Mouse (Mus musculus) heart, adult 2 months (tissue): ENCODE data around the gene Prnp. TPM values are rescaled to one million over a fixed set of nuclear protein-coding genes. Genes with fewer than 3 reads are reported as not detected.

Experiments
- DNase-seq, 2 experiments: peaks; one replicate each; pipeline ENCODE4 v3.0.0; 2021
- H3K27ac ChIP-seq: fragments of 200-600 bp; 2 replicates; pipeline ENCODE4 v1.8.1; 2022
- H3K27me3 ChIP-seq: fragments of 200-500 bp; 2 replicates; pipeline ENCODE4 v1.6.1; 2012; ENCODE audit warnings: mild to moderate bottlenecking, low read length, inconsistent platforms, mixed read lengths; ENCODE audit not compliant: control insufficient read depth, insufficient read depth
- H3K36me3 ChIP-seq: fragments of 200-500 bp; 2 replicates; pipeline ENCODE4 v1.6.1; 2012; ENCODE audit warnings: low read length, inconsistent platforms; ENCODE audit not compliant: control insufficient read depth, insufficient read depth
- H3K4me1 ChIP-seq: fragments of 200-500 bp; 2 replicates; pipeline ENCODE4 v1.6.1; 2011; ENCODE audit warnings: low read length; ENCODE audit not compliant: control insufficient read depth, insufficient read depth
- H3K4me3 ChIP-seq: fragments of 200-600 bp; 2 replicates; pipeline ENCODE4 v1.8.1; 2022
- H3K79me2 ChIP-seq: fragments of 200-500 bp; replicated peaks from 2 replicates; pipeline ENCODE4 v1.6.1; 2012; ENCODE audit warnings: mild to moderate bottlenecking, inconsistent platforms, low read length, moderate library complexity, mixed read lengths; ENCODE audit not compliant: control insufficient read depth, insufficient read depth
- H3K9ac ChIP-seq: fragments of 200-500 bp; 2 replicates; pipeline ENCODE4 v1.6.1; 2012; ENCODE audit warnings: low read depth, mild to moderate bottlenecking, control low read depth, inconsistent platforms, low read length, mixed read lengths
- CTCF ChIP-seq: fragments of 200-600 bp; IDR thresholded peaks from 2 replicates; pipeline ENCODE4 v1.8.1; 2022; ENCODE audit warnings: antibody characterized with exemption, mild to moderate bottlenecking, moderate library complexity
- EP300 ChIP-seq: fragments of 200-500 bp; IDR thresholded peaks from 2 replicates; pipeline ENCODE4 v1.6.1; 2011; ENCODE audit warnings: low read depth, low read length, control low read depth; ENCODE audit not compliant: insufficient read depth
- POLR2A ChIP-seq: fragments of 200-500 bp; IDR thresholded peaks from 2 replicates; pipeline ENCODE4 v1.6.1; 2011; ENCODE audit warnings: mild to moderate bottlenecking, low read depth, low read length, control low read depth; ENCODE audit not compliant: insufficient read depth
- WGBS: fragments of 180-500 bp; shearing (Covaris S2); methylation state at CpG from one replicate; pipeline ENCODE4 v1.1.7; 2018; 5-methylcytosine and 5-hydroxymethylcytosine counted together
- intact Hi-C: fragments of 180-260 bp; cut with DNase I; formaldehyde crosslinking; loops from one replicate; pipeline ENCODE4 v1.15.1; 2025
- polyA plus RNA-seq: library from polyadenylated mRNA; depleted of rRNA; stranded (reverse); fragments of >200 nt; gene quantifications from 2 replicates; pipeline ENCODE4 v1.2.3, GENCODE M21; 2012
- total RNA-seq, 2 experiments: library from RNA; stranded (reverse); gene quantifications; 2 replicates each; pipeline ENCODE4 v1.2.3; 2021

The Prnp gene
- total and polyA plus RNA-seq, 3 experiments, result 101 to 129 (median 109) TPM

GRCm38 (mm10) chr2:131902867-131903266 is 6.9 kb upstream of the Prnp start:
- no peak overlapping the region for H3K4me3 ChIP-seq
- H3K79me2 ChIP-seq, result no peaks in the 10 kb centered on the region
- no peak overlapping the region for H3K9ac ChIP-seq
- peak; percentile 62 to 82 for DNase-seq
- H3K4me1 ChIP-seq, result peaks cover 4% of the 10 kb centered on the region
- H3K27ac ChIP-seq, result peak overlapping the region; percentile 50
- intact Hi-C loops, result loop anchor here (5.0 kb wide), 1 partner anchor 34 kb away; no protein-coding TSS in a partner anchor
- WGBS, result 2% methylated on average over 8 of the region's 8 CpGs
- TF ChIP-seq EP300 (peak; percentile 80), CTCF (no peak)
- H3K36me3 ChIP-seq, result no peaks in the 10 kb centered on the region
- no peaks in the 10 kb centered on the region for H3K27me3 ChIP-seq

GRCm38 (mm10) chr2:131905025-131905424 is 4.7 kb upstream of the Prnp start:
- H3K27me3 ChIP-seq, result no peaks in the 10 kb centered on the region
- no peak overlapping the region for H3K9ac ChIP-seq
- no peaks in the 10 kb centered on the region for H3K79me2 ChIP-seq
- WGBS, result 37% methylated on average over 5 of the region's 5 CpGs
- intact Hi-C loops, result loop anchor here (5.0 kb wide), 3 partner anchors 47 to 242 kb away; partner anchors contain the start of genes Prnd and Slc23a2
- TF ChIP-seq CTCF (no peak), EP300 (no peak), POLR2A (no peak)
- H3K36me3 ChIP-seq, result no peaks in the 10 kb centered on the region
- H3K4me1 ChIP-seq, result peaks cover 7% of the 10 kb centered on the region
- H3K4me3 ChIP-seq, result no peak overlapping the region
- H3K27ac ChIP-seq, result no peak overlapping the region
- no peak for DNase-seq

- H3K4me1 ChIP-seq, result peaks cover 7% of the 10 kb centered on the region
- H3K79me2 ChIP-seq, result no peaks in the 10 kb centered on the region
- H3K36me3 ChIP-seq, result peaks cover 2% of the 10 kb centered on the region; the same call in 1 of the 2 replicates
- intact Hi-C loops, result loop anchor here (5.0 kb wide), 3 partner anchors 47 to 242 kb away; partner anchors contain the start of genes Prnd and Slc23a2
- H3K4me3 ChIP-seq, result no peak overlapping the region
- no peak overlapping the region for H3K27ac ChIP-seq
- WGBS, result 58% methylated on average over 6 of the region's 6 CpGs
- H3K9ac ChIP-seq, result no peak overlapping the region
- DNase-seq, result no peak
- no peaks in the 10 kb centered on the region for H3K27me3 ChIP-seq
- no peak for TF ChIP-seq POLR2A
- TF ChIP-seq CTCF, result no peak
- no peak for TF ChIP-seq EP300
Observed at GRCm38 (mm10) chr2:131905776-131906175, 4.0 kb upstream of the Prnp start.

- no peak overlapping the region for H3K27ac ChIP-seq
Observed at GRCm38 (mm10) chr2:131906266-131906665, 3.5 kb upstream of the Prnp start.

GRCm38 (mm10) chr2:131906846-131907245 is 2.9 kb upstream of the Prnp start:
- peaks cover 4% of the 10 kb centered on the region for H3K36me3 ChIP-seq
- TF ChIP-seq EP300 (no peak), POLR2A (no peak), CTCF (no peak)
- H3K9ac ChIP-seq, result no peak overlapping the region
- H3K4me1 ChIP-seq, result peaks cover 8% of the 10 kb centered on the region
- peak; percentile 44 to 60 for DNase-seq
- WGBS, result 49% methylated on average over 1 of the region's 1 CpGs
- no peaks in the 10 kb centered on the region for H3K27me3 ChIP-seq
- intact Hi-C loops, result loop anchor here (5.0 kb wide), 3 partner anchors 45 to 240 kb away; partner anchors contain the start of genes Prnd and Slc23a2
- no peak overlapping the region for H3K4me3 ChIP-seq
- no peaks in the 10 kb centered on the region for H3K79me2 ChIP-seq
- H3K27ac ChIP-seq, result no peak overlapping the region; the same call in 1 of the 2 replicates

More at GRCm38 (mm10) chr2:131906266-131906665, 3.5 kb upstream of the Prnp start:
- peaks cover 2% of the 10 kb centered on the region; the same call in 1 of the 2 replicates for H3K36me3 ChIP-seq
- no peak overlapping the region for H3K9ac ChIP-seq
- WGBS, result 90% methylated on average over 3 of the region's 3 CpGs
- no peaks in the 10 kb centered on the region for H3K79me2 ChIP-seq
- intact Hi-C loops, result loop anchor here (5.0 kb wide), 3 partner anchors 46 to 241 kb away; partner anchors contain the start of genes Prnd and Slc23a2
- H3K27me3 ChIP-seq, result no peaks in the 10 kb centered on the region
- H3K4me3 ChIP-seq, result no peak overlapping the region
- no peak for DNase-seq
- no peak for TF ChIP-seq CTCF
- TF ChIP-seq EP300, result no peak
- no peak for TF ChIP-seq POLR2A
- H3K4me1 ChIP-seq, result peaks cover 8% of the 10 kb centered on the region

GRCm38 (mm10) chr2:131907311-131907710 is 2.4 kb upstream of the Prnp start:
- peaks cover 8% of the 10 kb centered on the region for H3K4me1 ChIP-seq
- WGBS, result 91% methylated on average over 5 of the region's 5 CpGs
- DNase-seq, result no peak
- no peak overlapping the region; the same call in 1 of the 2 replicates for H3K27ac ChIP-seq
- intact Hi-C loops, result loop anchor here (5.0 kb wide), 3 partner anchors 45 to 240 kb away; partner anchors contain the start of genes Prnd and Slc23a2
- peaks cover 4% of the 10 kb centered on the region for H3K36me3 ChIP-seq
- H3K79me2 ChIP-seq, result no peaks in the 10 kb centered on the region
- H3K27me3 ChIP-seq, result no peaks in the 10 kb centered on the region
- no peak overlapping the region for H3K4me3 ChIP-seq
- TF ChIP-seq POLR2A, result no peak
- no peak for TF ChIP-seq CTCF
- TF ChIP-seq EP300, result no peak
- H3K9ac ChIP-seq, result no peak overlapping the region
